Mouse (Mus musculus) liver, embryonic 12.5 days (tissue): ENCODE measurements around the gene Cel. TPM values are rescaled to one million over a fixed set of nuclear protein-coding genes. Genes with fewer than 3 reads are reported as not detected.

Experiments
- ATAC-seq: fragments of 200-750 bp; cut with Nextera tagmentation; 2 replicates; pipeline ENCODE4 v1.8.0; 2017; ENCODE audit warnings: moderate number of reproducible peaks, mild to moderate bottlenecking, moderate library complexity
- H3K27ac ChIP-seq: fragments of 300-500 bp; sonication (generic); 2 replicates; pipeline ENCODE4 v1.5.1; 2016; ENCODE audit warnings: mild to moderate bottlenecking
- H3K27me3 ChIP-seq: fragments of 300-500 bp; sonication (generic); replicated peaks from 2 replicates; pipeline ENCODE4 v1.6.1; 2016; ENCODE audit warnings: mild to moderate bottlenecking, moderate library complexity
- H3K36me3 ChIP-seq: fragments of 300-500 bp; sonication (generic); 2 replicates; pipeline ENCODE4 v1.6.1; 2016; ENCODE audit warnings: mild to moderate bottlenecking, moderate library complexity
- H3K4me1 ChIP-seq: fragments of 300-500 bp; sonication (generic); 2 replicates; pipeline ENCODE4 v1.6.1; 2016
- H3K4me2 ChIP-seq: fragments of 300-500 bp; sonication (generic); 2 replicates; pipeline ENCODE4 v1.6.1; 2016; ENCODE audit warnings: mild to moderate bottlenecking, moderate library complexity
- H3K4me3 ChIP-seq: fragments of 300-500 bp; sonication (generic); 2 replicates; pipeline ENCODE4 v1.5.1; 2016; ENCODE audit warnings: mild to moderate bottlenecking, moderate library complexity
- H3K9ac ChIP-seq: fragments of 300-500 bp; sonication (generic); 2 replicates; pipeline ENCODE4 v1.6.1; 2016; ENCODE audit warnings: mild to moderate bottlenecking, moderate library complexity
- H3K9me3 ChIP-seq: fragments of 300-500 bp; sonication (generic); replicated peaks from 2 replicates; pipeline ENCODE4 v1.6.1; 2016; ENCODE audit warnings: mild to moderate bottlenecking, moderate library complexity
- WGBS: fragments of 180-500 bp; shearing (Covaris S2); methylation state at CpG from one replicate; pipeline ENCODE4 v1.1.7; 2016; ENCODE audit not compliant: insufficient replicate concordance; 5-methylcytosine and 5-hydroxymethylcytosine counted together
- polyA plus RNA-seq: library from polyadenylated mRNA; unstranded; fragments of >200 nt; fragmentation: Nextera tagmentation; extraction: Ambion mirVana; gene quantifications from 2 replicates; pipeline ENCODE4 v1.2.1, GENCODE M21; 2016

Gene Cel
- not detected in 2 replicates for polyA plus RNA-seq

DNA sequence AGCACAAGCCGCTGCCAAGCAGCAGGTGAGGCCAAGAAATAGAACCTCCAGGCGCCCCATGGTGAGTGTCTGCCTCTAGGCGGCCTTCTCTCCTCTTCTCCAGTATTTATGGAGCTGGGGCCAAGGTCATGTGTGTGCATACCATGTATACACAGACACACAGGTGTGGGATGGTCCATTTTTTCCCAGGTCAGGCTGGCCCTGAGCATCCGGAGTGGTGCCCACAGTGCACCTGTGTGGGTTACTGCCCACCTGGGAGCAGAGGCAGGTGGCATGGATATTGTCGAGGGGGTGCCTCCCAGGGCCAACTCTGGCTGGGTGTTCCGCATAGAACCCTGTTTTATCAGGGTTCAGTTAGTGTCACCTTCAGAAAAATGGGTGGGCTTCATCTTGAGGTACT, at the start of gene Cel:
Gene Cel (minus strand): TSS at position 101 of the 400 bp plus-strand sequence.
- H3K9ac ChIP-seq, result no peak within 1 kb of the TSS
- H3K9me3 ChIP-seq, result no peaks in the 10 kb centered on the region
- no peak within 1 kb of the TSS for H3K27ac ChIP-seq
- no peak for ATAC-seq
- no peaks in the 10 kb centered on the region for H3K27me3 ChIP-seq
- 60% methylated on average over 6 of the region's 6 CpGs for WGBS
- H3K4me3 ChIP-seq, result no peak within 1 kb of the TSS
- no peaks in the 10 kb centered on the region for H3K4me1 ChIP-seq
- H3K36me3 ChIP-seq, result peaks cover 29% of the 10 kb centered on the region
- no peak within 1 kb of the TSS for H3K4me2 ChIP-seq

DNA sequence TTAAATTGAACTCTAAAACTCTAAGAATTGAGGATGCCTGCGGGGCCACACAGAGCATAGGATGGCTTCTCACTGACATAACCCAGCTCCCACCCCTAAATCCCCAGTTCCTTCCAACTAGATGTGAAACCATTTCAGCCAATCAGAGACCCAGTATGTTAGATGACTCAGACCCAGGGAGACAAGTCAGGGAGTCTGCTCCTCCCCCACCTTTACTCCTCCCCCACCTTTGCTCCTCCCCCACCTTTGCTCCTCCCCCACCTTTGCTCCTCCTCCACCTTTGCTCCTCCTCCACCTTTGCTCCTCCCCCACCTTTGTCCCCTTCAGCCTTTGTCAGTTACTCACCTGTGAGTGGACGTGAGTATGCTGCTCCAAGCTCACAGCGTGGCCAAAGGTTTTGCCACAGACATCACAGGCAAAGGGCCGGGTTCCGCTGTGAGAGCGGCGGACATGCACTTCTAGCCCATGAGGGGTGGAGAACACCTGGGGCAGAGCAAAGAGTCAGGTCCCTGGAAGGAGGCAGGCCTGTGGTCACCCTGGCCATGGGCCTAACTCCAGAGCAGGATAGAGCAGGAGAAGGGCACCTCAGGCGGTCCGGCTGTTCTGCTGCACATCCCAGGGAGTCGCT, 49.3 kb upstream of the Cel start:
- Histone ChIP-seq H3K9ac (no peak overlapping the region), H3K4me1 (peaks cover 99% of the 10 kb centered on the region), H3K36me3 (peaks cover 89% of the 10 kb centered on the region), H3K4me3 (no peak overlapping the region), H3K27me3 (no peaks in the 10 kb centered on the region), H3K9me3 (no peaks in the 10 kb centered on the region), H3K4me2 (no peak overlapping the region), H3K27ac (peak overlapping the region; percentile 90)
- 92% methylated on average over 10 of the region's 10 CpGs for WGBS
- ATAC-seq, result no peak

DNA sequence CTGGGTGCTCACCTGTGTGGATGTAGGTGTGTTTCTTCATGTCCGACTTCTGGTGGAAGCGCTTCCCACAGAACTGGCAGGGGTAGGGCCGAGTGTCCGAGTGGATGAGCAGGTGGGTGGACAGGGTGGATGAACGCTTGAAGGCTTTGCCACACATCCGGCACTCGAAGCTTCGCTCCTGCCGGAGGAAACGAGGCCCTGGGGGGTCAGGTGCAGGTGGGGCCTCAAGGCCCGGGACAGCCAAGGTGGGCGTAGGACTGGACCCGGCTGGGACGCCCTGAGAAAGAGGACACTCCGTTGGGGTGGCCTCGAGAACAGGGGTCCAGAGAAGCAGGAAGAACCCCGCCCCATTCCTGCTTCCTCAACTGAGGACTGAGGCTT, 48.2 kb upstream of the Cel start:
- H3K4me2 ChIP-seq, result no peak overlapping the region; the same call in 1 of the 2 replicates
- peaks cover 89% of the 10 kb centered on the region for H3K36me3 ChIP-seq
- H3K4me3 ChIP-seq, result no peak overlapping the region
- no peak for ATAC-seq
- no peaks in the 10 kb centered on the region for H3K9me3 ChIP-seq
- peak overlapping the region; percentile 90 for H3K27ac ChIP-seq
- H3K9ac ChIP-seq, result peak overlapping the region; percentile 6; the same call in 1 of the 2 replicates
- 84% methylated on average over 17 of the region's 17 CpGs for WGBS
- H3K27me3 ChIP-seq, result no peaks in the 10 kb centered on the region
- peaks cover 99% of the 10 kb centered on the region for H3K4me1 ChIP-seq

DNA sequence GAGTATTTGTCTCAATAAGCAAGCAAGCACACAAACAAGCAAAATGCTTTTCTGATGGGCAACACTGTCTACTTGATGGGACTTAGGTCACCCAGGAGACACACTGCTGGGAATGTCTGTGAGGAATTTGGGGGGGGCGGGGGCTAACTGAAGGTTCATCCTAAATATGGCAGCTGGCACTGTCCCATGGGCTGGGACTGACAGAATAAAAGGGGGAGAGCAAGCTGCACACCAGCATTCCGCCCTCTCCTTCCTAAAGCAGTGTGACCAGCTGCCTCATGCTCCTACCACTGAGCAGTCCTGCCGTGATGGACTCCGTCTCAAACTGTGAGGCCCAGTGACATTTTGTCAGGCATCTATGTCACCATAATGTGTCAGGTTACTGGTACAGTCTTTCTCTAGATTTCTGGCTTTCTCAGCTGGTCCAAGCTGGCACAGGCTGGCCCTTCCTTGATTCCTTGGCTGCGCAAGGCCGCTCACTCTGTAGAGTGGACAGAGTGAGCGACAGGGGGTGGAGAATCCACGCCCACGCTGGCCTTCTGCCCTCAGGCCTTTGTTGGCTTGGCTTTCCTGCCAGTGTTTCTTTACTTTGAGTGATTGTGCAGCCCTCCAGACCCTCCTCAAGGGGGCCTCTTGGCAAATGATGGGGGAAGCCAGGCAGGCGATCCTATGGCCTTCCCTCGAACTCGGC, 47.7 kb upstream of the Cel start:
- ATAC-seq, result no peak

DNA sequence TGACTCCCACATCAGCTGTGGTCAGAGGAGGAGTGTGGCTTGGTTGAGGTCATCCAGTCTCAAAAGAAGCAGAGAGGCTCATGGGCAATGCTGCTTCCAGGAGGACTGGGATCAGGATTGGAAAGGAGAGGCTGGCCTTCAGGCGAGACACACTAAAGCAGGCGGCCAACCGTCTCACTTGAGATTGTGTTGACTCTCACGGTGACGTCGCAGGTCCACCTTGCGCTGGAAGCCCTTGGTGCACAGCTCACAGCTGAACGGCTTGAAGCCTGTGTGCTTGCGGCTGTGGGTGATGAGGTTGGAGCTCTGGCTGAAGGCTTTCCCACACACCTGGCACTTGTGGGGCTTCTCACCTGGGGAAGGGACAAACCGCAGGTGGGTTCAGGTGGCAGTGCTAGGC, 46.6 kb upstream of the Cel start:
- H3K27me3 ChIP-seq, result no peaks in the 10 kb centered on the region
- H3K9me3 ChIP-seq, result no peaks in the 10 kb centered on the region
- no peak overlapping the region for H3K4me2 ChIP-seq
- peak overlapping the region; percentile 31; the same call in 1 of the 2 replicates for H3K9ac ChIP-seq
- no peak for ATAC-seq
- peaks cover 93% of the 10 kb centered on the region for H3K4me1 ChIP-seq
- H3K36me3 ChIP-seq, result peaks cover 74% of the 10 kb centered on the region
- no peak overlapping the region for H3K4me3 ChIP-seq
- 83% methylated on average over 10 of the region's 10 CpGs for WGBS
- peak overlapping the region; percentile 90 for H3K27ac ChIP-seq

More for the DNA sequence above, 47.7 kb upstream of the Cel start:
- H3K4me3 ChIP-seq, result no peak overlapping the region
- peaks cover 99% of the 10 kb centered on the region for H3K4me1 ChIP-seq
- no peak overlapping the region; the same call in 1 of the 2 replicates for H3K4me2 ChIP-seq
- H3K9me3 ChIP-seq, result no peaks in the 10 kb centered on the region
- peak overlapping the region; percentile 90 for H3K27ac ChIP-seq
- WGBS, result 85% methylated on average over 12 of the region's 12 CpGs
- no peaks in the 10 kb centered on the region for H3K27me3 ChIP-seq
- peaks cover 84% of the 10 kb centered on the region for H3K36me3 ChIP-seq
- H3K9ac ChIP-seq, result no peak overlapping the region; the same call in none of the 2 replicates

DNA sequence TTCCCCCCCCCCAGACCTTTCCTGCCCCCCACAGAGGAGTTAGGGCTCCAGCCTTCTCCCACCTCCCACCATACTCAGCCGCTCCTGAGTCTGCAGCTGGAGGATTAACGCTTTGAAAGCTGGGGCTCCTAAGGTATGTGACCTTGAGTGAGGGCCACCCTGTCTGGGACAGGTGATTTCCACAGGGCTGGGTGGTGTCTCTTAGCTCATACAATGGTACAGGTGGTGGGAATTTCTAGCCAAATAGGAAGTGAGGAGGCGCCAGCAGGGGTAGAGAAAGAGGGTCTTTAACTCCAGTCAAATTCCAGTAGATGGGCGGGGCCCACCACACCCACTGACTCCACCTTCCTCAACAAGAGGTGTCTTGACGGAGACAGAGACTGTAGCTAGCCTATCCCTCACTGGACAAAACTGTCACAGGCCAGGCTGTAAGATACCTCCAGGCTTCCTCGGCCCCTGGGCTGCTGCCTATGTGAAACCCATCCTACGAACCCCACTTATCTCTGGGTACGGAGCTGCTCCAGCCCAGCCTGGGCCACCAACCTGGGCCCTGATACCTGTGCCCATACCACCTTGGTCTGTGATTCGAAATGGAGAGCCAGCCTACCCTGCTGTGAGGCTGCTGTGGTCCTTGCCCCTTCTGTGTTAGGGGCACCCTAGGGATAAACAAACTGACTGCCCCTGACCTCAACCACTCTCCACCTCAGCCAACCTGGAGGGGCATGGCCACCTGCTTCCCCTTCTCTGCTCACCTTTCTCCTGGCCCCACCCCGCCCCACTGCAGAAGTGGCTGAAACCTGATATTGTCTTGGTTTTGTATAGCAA, 44.4 kb upstream of the Cel start:
- Histone ChIP-seq H3K4me1 (peaks cover 93% of the 10 kb centered on the region), H3K4me3 (no peak overlapping the region), H3K27me3 (no peaks in the 10 kb centered on the region), H3K4me2 (peak overlapping the region; percentile 16), H3K9ac (peak overlapping the region; percentile 59), H3K27ac (peak overlapping the region; percentile 90), H3K9me3 (no peaks in the 10 kb centered on the region), H3K36me3 (peaks cover 51% of the 10 kb centered on the region)
- WGBS, result 38% methylated on average over 10 of the region's 10 CpGs
- ATAC-seq, result peak; percentile 73

DNA sequence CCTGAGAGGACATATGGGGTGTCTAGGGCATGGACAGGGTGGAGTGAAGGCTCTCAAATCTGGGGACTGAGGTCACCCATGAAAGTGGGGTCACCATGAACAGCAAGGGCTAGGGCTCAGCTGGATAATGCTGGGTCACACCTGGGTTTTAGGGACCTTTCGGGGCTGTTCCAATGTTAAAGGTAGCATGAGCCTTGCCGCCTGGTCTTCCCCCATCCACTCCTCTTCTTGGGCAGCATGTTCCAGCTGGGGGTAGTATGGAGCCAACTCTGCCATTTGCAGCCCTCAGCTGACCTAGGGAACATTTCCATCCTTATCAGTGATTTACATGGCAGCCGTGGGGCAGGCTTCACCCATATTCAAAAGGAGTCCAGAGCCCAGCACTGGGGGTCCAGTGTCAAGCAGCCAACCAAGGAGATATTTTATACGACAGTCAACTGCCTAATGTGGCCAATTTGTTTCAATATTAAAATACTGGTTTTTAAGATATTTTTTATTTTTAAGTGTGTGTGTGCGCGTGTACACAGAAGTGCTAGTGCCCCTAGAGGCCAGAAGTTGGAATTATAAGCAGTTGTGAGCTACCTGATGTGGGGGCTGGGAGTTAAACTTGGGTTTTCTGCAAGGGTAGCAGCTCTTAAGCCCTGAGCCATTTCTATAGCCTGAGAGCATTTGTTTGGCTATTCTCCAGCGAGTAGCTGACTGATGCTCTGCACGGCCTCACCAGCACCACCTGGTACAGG, 43.6 kb upstream of the Cel start:
- Histone ChIP-seq H3K27me3 (no peaks in the 10 kb centered on the region), H3K36me3 (peaks cover 43% of the 10 kb centered on the region), H3K4me2 (peak overlapping the region; percentile 16; the same call in 1 of the 2 replicates), H3K4me1 (peaks cover 93% of the 10 kb centered on the region), H3K27ac (peak overlapping the region; percentile 90), H3K9me3 (no peaks in the 10 kb centered on the region), H3K4me3 (no peak overlapping the region), H3K9ac (peak overlapping the region; percentile 59)
- ATAC-seq, result peak; percentile 0; the same call in 1 of the 2 replicates
- 53% methylated on average over 8 of the region's 8 CpGs for WGBS

DNA sequence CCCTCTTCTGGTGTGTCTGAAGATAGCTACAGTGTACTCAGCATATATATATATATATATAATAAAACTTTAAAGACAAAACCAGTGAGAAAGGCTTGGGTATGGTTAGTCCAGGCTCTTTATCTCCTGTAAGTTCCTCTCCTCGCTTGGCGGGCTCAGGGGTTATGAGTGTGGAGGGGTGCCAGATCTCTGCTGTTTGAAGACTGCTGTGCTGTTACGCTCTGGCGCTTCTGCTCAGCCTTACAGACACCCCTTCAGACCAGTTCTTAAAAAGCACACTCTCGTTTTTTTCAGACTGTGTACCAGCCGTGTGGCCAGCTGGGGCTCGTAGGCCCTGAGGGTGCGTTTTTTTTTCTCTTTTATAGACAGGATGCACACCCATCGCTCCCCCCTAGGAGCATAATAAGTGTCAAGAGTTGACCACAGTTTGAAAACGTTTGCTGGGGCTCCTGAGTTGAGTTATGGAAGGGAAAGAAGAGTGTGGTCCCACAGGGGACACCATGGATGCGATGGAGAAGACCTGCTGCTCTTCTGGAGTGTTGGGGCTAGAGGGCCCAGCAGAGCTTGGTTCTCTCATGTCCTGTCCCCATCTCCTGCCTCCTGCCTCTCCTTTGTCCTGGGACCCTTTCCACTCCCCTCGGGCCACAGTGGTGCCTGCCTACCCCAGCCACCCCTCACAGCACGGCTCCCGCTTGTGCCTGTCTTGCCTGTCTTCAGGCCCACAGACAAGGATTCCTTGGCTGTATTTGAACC, 42.8 kb upstream of the Cel start:
- 57% methylated on average over 14 of the region's 14 CpGs for WGBS
- peaks cover 35% of the 10 kb centered on the region for H3K36me3 ChIP-seq
- no peaks in the 10 kb centered on the region for H3K9me3 ChIP-seq
- no peak overlapping the region for H3K4me3 ChIP-seq
- ATAC-seq, result no peak
- no peaks in the 10 kb centered on the region for H3K27me3 ChIP-seq
- H3K4me2 ChIP-seq, result no peak overlapping the region
- peak overlapping the region; percentile 90 for H3K27ac ChIP-seq
- 0 out of 2 replicates have a peak overlapping the region, but pooled peaks have one; percentile 1 for H3K9ac ChIP-seq
- peaks cover 93% of the 10 kb centered on the region for H3K4me1 ChIP-seq

DNA sequence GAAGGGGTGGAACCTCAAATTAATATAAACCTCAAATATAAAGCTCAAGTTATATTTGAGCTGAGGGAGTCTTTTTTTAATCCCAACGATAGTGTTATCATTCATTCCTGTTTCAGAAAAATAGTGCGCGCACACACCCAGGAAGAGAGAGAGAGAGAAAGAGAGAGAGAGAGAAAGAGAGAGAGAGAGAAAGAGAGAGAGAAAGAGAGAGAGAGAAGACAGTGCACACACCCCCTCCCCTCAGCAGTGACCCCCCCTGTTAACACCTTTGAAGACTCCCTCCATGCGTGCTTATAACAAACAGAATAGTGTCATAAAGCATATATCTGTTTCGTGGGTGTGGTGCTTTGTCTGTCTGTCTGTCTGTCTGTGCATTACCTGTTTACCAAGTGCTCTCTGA, 40.3 kb upstream of the Cel start:
- peaks cover 11% of the 10 kb centered on the region for H3K36me3 ChIP-seq
- H3K27me3 ChIP-seq, result no peaks in the 10 kb centered on the region
- no peak overlapping the region for H3K4me2 ChIP-seq
- H3K9ac ChIP-seq, result peak overlapping the region; percentile 83
- peaks cover 93% of the 10 kb centered on the region for H3K4me1 ChIP-seq
- no peaks in the 10 kb centered on the region for H3K9me3 ChIP-seq
- 49% methylated on average over 5 of the region's 5 CpGs for WGBS
- no peak overlapping the region for H3K4me3 ChIP-seq
- ATAC-seq, result no peak
- H3K27ac ChIP-seq, result peak overlapping the region; percentile 96

DNA sequence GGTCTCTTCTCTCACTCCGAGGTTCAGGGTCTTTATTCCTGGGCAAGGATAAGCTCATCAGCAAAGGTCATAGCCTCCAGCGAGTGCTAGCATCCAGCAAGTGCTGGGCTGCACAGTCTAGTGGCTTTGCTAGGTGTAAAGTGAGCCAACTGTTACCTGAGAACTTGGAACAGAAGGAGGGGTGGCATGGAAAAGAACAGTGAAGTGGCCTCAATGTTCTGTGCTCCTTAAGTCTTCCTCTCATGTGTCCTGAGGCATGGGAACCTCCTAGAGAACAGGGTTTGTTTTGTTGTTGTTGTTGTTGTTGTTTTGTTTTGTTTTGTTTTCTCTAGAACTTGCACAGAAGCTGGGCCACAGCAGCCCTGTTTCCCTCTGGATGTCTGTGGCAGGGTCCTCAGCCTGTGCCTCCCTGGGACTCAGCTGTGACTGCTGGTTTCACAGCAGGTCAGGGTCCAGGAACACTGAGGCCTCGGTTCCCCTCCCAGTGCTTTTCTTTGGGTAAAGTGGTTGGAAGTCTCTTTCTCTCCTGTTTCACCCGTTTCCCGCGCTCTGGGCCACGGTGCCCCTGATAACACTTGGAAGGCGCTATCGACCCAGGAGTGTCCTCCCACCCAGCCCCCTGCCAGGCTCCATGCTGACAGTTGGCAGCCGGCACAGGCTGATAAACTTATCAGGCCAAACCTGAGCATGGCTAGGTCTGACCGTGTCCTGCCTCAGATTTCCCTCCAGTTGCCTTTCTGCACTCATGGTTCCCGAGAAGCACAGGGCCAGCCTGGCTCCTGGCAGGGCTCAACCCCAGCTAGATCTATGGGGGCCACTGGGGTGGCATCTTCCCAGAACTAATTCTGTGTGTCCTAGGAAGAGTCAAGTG, 38.8 kb upstream of the Cel start:
- peak overlapping the region; percentile 96 for H3K27ac ChIP-seq
- H3K27me3 ChIP-seq, result no peaks in the 10 kb centered on the region
- ATAC-seq, result peak; percentile 87
- H3K4me2 ChIP-seq, result peak overlapping the region; percentile 67
- peak overlapping the region; percentile 28; the same call in 1 of the 2 replicates for H3K4me3 ChIP-seq
- H3K36me3 ChIP-seq, result no peaks in the 10 kb centered on the region
- H3K9ac ChIP-seq, result peak overlapping the region; percentile 83
- peaks cover 3% of the 10 kb centered on the region; the same call in 1 of the 2 replicates for H3K9me3 ChIP-seq
- 10% methylated on average over 12 of the region's 12 CpGs for WGBS
- H3K4me1 ChIP-seq, result peaks cover 93% of the 10 kb centered on the region
